Mouse (Mus musculus) megakaryocyte, embryonic 14.5 days (primary cell): ENCODE results near the gene Zfp787.

Experiments used
- FLI1 ChIP-seq: IDR thresholded peaks from 2 replicates; pipeline ENCODE4 v1.6.1; 2012; ENCODE audit warnings: low read length, inconsistent platforms, mixed read lengths
- GATA1 ChIP-seq: IDR thresholded peaks from 3 replicates; pipeline ENCODE4 v1.6.1; 2012; ENCODE audit warnings: mixed read lengths, low read length, inconsistent platforms, borderline replicate concordance

GRCm38 (mm10) chr7:6132646-6133045 is 23.2 kb downstream of the Zfp787 start:
- TF ChIP-seq GATA1 (no peak), FLI1 (no peak)
